Mouse (Mus musculus): Measurements from ENCODE around the gene Ift74. TPM values are rescaled to one million over a fixed set of nuclear protein-coding genes. Genes with fewer than 3 reads are reported as not detected.

The Ift74 gene
- polyA plus RNA-seq (2015; fragmentation: Nextera tagmentation; extraction: Ambion mirVana), result 40.6 and 43.9 TPM in 2 replicates

- Histone ChIP-seq H3K4me2 (peak within 1 kb of the TSS; percentile 59), H3K4me3 (replicated peaks) (peak within 1 kb of the TSS; percentile 65), H3K36me3 (0 out of 2 replicates have a peak, but pooled peaks cover 2% of the 10 kb centered on the region), H3K27me3 (no peaks in the 10 kb centered on the region), H3K9me3 (replicated peaks) (no peaks in the 10 kb centered on the region), H3K27ac (peak within 1 kb of the TSS; percentile 84), H3K9ac (peak within 1 kb of the TSS; percentile 66), H3K4me1 (peaks cover 6% of the 10 kb centered on the region)
- peak; percentile 100 for ATAC-seq (replicated peaks; ENCODE audit: low FRiP score)
- 3% methylated on average over 29 of the region's 29 CpGs for WGBS
These were observed at the start of gene Ift74 for GRCm38 (mm10) chr4:94613972-94614626. Gene Ift74 (plus strand): TSS chr4:94614491.

GRCm38 (mm10) chr4:94572677-94573076 is 41.6 kb upstream of the Ift74 start:
- no peaks in the 10 kb centered on the region for H3K27me3 ChIP-seq
- no peak for ATAC-seq (replicated peaks; ENCODE audit: low FRiP score)
- WGBS, result 87% methylated on average over 4 of the region's 4 CpGs
- H3K4me3 ChIP-seq (replicated peaks), result no peak overlapping the region
- no peak overlapping the region for H3K9ac ChIP-seq
- H3K4me1 ChIP-seq, result no peaks in the 10 kb centered on the region
- H3K9me3 ChIP-seq (replicated peaks), result no peaks in the 10 kb centered on the region
- no peak overlapping the region for H3K4me2 ChIP-seq
- peaks cover 75% of the 10 kb centered on the region for H3K36me3 ChIP-seq
- H3K27ac ChIP-seq, result no peak overlapping the region

GRCm38 (mm10) chr4:94591765-94592381 is 22.4 kb upstream of the Ift74 start:
- WGBS, result 80% methylated on average over 4 of the region's 4 CpGs
- ATAC-seq (replicated peaks; ENCODE audit: low FRiP score), result no peak
- H3K4me3 ChIP-seq (replicated peaks), result no peak overlapping the region
- no peak overlapping the region for H3K4me2 ChIP-seq
- no peaks in the 10 kb centered on the region for H3K9me3 ChIP-seq (replicated peaks)
- H3K9ac ChIP-seq, result no peak overlapping the region
- H3K4me1 ChIP-seq, result peaks cover 9% of the 10 kb centered on the region; the same call in 1 of the 2 replicates
- H3K36me3 ChIP-seq, result 0 out of 2 replicates have a peak, but pooled peaks cover 3% of the 10 kb centered on the region
- H3K27ac ChIP-seq, result no peak overlapping the region
- H3K27me3 ChIP-seq, result no peaks in the 10 kb centered on the region

- H3K27me3 ChIP-seq, result no peaks in the 10 kb centered on the region
- H3K27ac ChIP-seq, result no peak overlapping the region
- peaks cover 9% of the 10 kb centered on the region; the same call in 1 of the 2 replicates for H3K4me1 ChIP-seq
- ATAC-seq (replicated peaks; ENCODE audit: low FRiP score), result no peak
- no peak overlapping the region for H3K4me2 ChIP-seq
- no peak overlapping the region for H3K4me3 ChIP-seq (replicated peaks)
- H3K9me3 ChIP-seq (replicated peaks), result no peaks in the 10 kb centered on the region
- no peak overlapping the region for H3K9ac ChIP-seq
- no peaks in the 10 kb centered on the region for H3K36me3 ChIP-seq
These were observed 21.6 kb upstream of the Ift74 start for GRCm38 (mm10) chr4:94592709-94593108.

GRCm38 (mm10) chr4:94601395-94601794 is 12.9 kb upstream of the Ift74 start:
- Histone ChIP-seq H3K9ac (no peak overlapping the region), H3K36me3 (no peaks in the 10 kb centered on the region), H3K4me3 (replicated peaks) (peak overlapping the region; percentile 99), H3K4me2 (peak overlapping the region; percentile 71), H3K27me3 (no peaks in the 10 kb centered on the region), H3K4me1 (peaks cover 21% of the 10 kb centered on the region), H3K27ac (no peak overlapping the region), H3K9me3 (replicated peaks) (no peaks in the 10 kb centered on the region)
- ATAC-seq (replicated peaks; ENCODE audit: low FRiP score), result no peak
- 83% methylated on average over 4 of the region's 4 CpGs for WGBS

- H3K4me3 ChIP-seq (replicated peaks), result peak overlapping the region; percentile 99
- peaks cover 21% of the 10 kb centered on the region for H3K4me1 ChIP-seq
- H3K9ac ChIP-seq, result peak overlapping the region; percentile 97
- H3K36me3 ChIP-seq, result no peaks in the 10 kb centered on the region
- WGBS, result under 1% methylated on average over 33 of the region's 33 CpGs
- H3K27ac ChIP-seq, result peak overlapping the region; percentile 93
- no peaks in the 10 kb centered on the region for H3K27me3 ChIP-seq
- ATAC-seq (replicated peaks; ENCODE audit: low FRiP score), result peak; percentile 83
- no peaks in the 10 kb centered on the region for H3K9me3 ChIP-seq (replicated peaks)
- H3K4me2 ChIP-seq, result peak overlapping the region; percentile 71
These were observed 11.7 kb upstream of the Ift74 start for GRCm38 (mm10) chr4:94602496-94603030.

GRCm38 (mm10) chr4:94603031-94603629 is 11.2 kb upstream of the Ift74 start, which contains the start of gene Plaa:
Gene Plaa (minus strand): TSS chr4:94603244.
- Histone ChIP-seq H3K9me3 (replicated peaks) (no peaks in the 10 kb centered on the region), H3K36me3 (no peaks in the 10 kb centered on the region), H3K27me3 (no peaks in the 10 kb centered on the region), H3K4me1 (peaks cover 21% of the 10 kb centered on the region), H3K4me3 (replicated peaks) (peak within 1 kb of the TSS; percentile 99), H3K4me2 (peak within 1 kb of the TSS; percentile 71), H3K27ac (peak within 1 kb of the TSS; percentile 93), H3K9ac (peak within 1 kb of the TSS; percentile 97)
- WGBS, result under 1% methylated on average over 61 of the region's 61 CpGs
- ATAC-seq (replicated peaks; ENCODE audit: low FRiP score), result peak; percentile 99

GRCm38 (mm10) chr4:94604452-94605019 is 9.8 kb upstream of the Ift74 start:
- Histone ChIP-seq H3K4me3 (replicated peaks) (no peak overlapping the region), H3K27ac (no peak overlapping the region)

GRCm38 (mm10) chr4:94605591-94605990 is 8.7 kb upstream of the Ift74 start:
- WGBS, result 56% methylated on average over 2 of the region's 2 CpGs
- H3K4me1 ChIP-seq, result peaks cover 20% of the 10 kb centered on the region
- no peaks in the 10 kb centered on the region for H3K27me3 ChIP-seq
- peak overlapping the region; percentile 61 for H3K27ac ChIP-seq
- no peaks in the 10 kb centered on the region for H3K9me3 ChIP-seq (replicated peaks)
- ATAC-seq (replicated peaks; ENCODE audit: low FRiP score), result no peak
- no peak overlapping the region for H3K4me3 ChIP-seq (replicated peaks)
- H3K4me2 ChIP-seq, result 0 out of 2 replicates have a peak overlapping the region, but pooled peaks have one; percentile 0
- H3K9ac ChIP-seq, result no peak overlapping the region
- no peaks in the 10 kb centered on the region for H3K36me3 ChIP-seq

More at GRCm38 (mm10) chr4:94604452-94605019, 9.8 kb upstream of the Ift74 start:
- no peaks in the 10 kb centered on the region for H3K36me3 ChIP-seq
- ATAC-seq (replicated peaks; ENCODE audit: low FRiP score), result no peak
- peaks cover 21% of the 10 kb centered on the region for H3K4me1 ChIP-seq
- H3K9ac ChIP-seq, result no peak overlapping the region
- H3K4me2 ChIP-seq, result peak overlapping the region; percentile 71; the same call in 1 of the 2 replicates
- WGBS, result 86% methylated on average over 2 of the region's 2 CpGs
- H3K27me3 ChIP-seq, result no peaks in the 10 kb centered on the region
- H3K9me3 ChIP-seq (replicated peaks), result no peaks in the 10 kb centered on the region

- Histone ChIP-seq H3K27me3 (no peaks in the 10 kb centered on the region), H3K27ac (no peak overlapping the region), H3K9ac (no peak overlapping the region), H3K36me3 (no peaks in the 10 kb centered on the region), H3K4me1 (peaks cover 4% of the 10 kb centered on the region), H3K9me3 (replicated peaks) (no peaks in the 10 kb centered on the region), H3K4me2 (no peak overlapping the region), H3K4me3 (replicated peaks) (no peak overlapping the region)
- 82% methylated on average over 3 of the region's 3 CpGs for WGBS
- no peak for ATAC-seq (replicated peaks; ENCODE audit: low FRiP score)
These were observed 4.0 kb upstream of the Ift74 start for GRCm38 (mm10) chr4:94610339-94610738.

GRCm38 (mm10) chr4:94614627-94615006 is 326 bp downstream of the Ift74 start:
- ATAC-seq (replicated peaks; ENCODE audit: low FRiP score), result peak; percentile 83
- peak overlapping the region; percentile 59 for H3K4me2 ChIP-seq
- no peaks in the 10 kb centered on the region for H3K9me3 ChIP-seq (replicated peaks)
- H3K27me3 ChIP-seq, result no peaks in the 10 kb centered on the region
- H3K4me1 ChIP-seq, result peaks cover 6% of the 10 kb centered on the region
- peak overlapping the region; percentile 84 for H3K27ac ChIP-seq
- under 1% methylated on average over 18 of the region's 18 CpGs for WGBS
- H3K9ac ChIP-seq, result peak overlapping the region; percentile 66
- 0 out of 2 replicates have a peak, but pooled peaks cover 2% of the 10 kb centered on the region for H3K36me3 ChIP-seq
- H3K4me3 ChIP-seq (replicated peaks), result peak overlapping the region; percentile 65

Data from kidney, embryonic 15.5 days (tissue).